Mouse (Mus musculus): ENCODE measurements around the gene Arl3.

DNA sequence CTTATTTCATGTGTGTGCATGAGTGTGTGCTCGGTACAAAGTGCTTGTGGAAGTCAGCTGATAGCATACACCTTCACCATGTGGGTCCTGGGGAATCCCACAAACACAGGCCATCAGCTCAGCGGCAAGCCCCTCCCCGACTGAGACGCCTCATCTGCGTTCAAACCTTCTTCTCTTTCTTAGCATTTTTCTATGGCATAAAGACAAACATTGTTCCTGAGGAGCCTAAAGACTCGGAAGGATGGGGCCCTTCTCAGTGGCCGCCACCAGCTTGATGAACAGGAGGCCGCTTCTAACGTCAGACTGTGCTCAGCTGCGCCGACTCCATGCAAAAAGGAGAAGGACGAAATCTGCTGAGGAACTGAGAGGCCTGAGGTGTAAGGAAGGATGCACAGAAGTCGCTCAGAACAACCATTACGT is 8.9 kb downstream of the Arl3 start:
- TF ChIP-seq POLR2A (IDR thresholded peaks at IDR 0.05; ENCODE audit: insufficient read depth, low read depth, low read length) = no peak
- no peak for TF ChIP-seq CTCF (IDR thresholded peaks at IDR 0.05; ENCODE audit: insufficient read depth, low read depth, low read length)
